ENCODE assay signal across 8 mouse cellular contexts in the genomic region with DNA sequence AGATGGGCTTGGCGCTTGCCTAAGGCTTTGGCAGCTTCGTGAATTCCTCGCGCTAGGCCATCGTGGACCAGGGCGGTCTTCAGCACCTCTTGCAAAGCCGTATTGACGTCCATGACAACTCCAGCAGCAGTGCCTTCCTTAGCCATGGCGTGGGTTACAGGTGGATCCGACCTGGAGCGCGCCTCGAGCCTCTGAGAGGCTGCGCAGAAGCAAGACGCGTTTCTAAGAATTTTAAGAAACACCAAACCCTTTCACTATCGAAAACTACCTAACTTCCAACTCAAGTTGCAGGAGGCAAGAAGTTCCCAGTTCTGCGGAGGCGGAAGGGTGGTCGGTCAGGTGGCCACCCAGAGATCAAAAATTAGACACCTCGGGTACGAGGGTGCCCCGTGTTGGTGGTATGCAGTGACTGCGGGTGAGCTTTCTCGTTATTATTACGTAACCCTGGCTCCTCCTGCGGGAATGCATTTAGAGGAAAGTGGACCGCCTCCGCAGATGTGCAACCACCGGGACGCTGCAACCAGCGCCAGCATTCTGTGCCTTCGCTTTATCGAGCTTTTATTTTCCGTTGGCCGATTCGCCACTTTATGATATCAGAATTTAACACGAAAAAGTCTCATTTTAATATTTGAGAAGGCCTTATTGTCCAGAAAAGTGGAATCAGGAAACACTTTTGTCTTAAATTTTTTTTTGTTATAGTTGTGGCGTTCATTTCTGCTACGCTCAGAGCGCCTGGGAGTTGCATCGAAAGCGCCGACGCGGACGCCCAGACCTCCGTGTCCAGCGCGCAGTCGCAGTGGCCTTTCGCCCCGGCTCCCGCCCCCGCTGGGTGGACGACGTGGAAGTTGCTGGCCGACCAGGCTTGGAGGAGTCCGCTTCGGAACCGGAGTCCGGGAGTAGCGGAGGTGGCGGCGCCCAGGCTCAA. TPM values are rescaled to one million over a fixed set of nuclear protein-coding genes. Genes with fewer than 3 reads are reported as not detected.
DNase-seq lines count a peak whose midpoint lies in the region; ATAC-seq lines count a peak whose summit lies in the region.

A gene (plus strand): TSS at position 288 of the 925 bp plus-strand sequence.

- peak within 1 kb of the TSS; percentile 97 for H3K9ac ChIP-seq in hindbrain, embryonic 16.5 days (ENCODE audit: low read depth, low read length)

- no peaks in the 10 kb centered on the region for H3K9me3 ChIP-seq in hindbrain, embryonic 16.5 days (ENCODE audit: control insufficient read depth, low read length)

- peaks cover 11% of the 10 kb centered on the region for H3K4me1 ChIP-seq in hindbrain, embryonic 16.5 days (ENCODE audit: control insufficient read depth, insufficient read depth, low read depth, low read length)

- peak within 1 kb of the TSS; percentile 60 for H3K27ac ChIP-seq in hindbrain, embryonic 16.5 days (ENCODE audit: low read depth, low read length)
- H3K27ac ChIP-seq in macrophage, result peak within 1 kb of the TSS; percentile 91

- peak; percentile 97 for ATAC-seq in hindbrain, embryonic 16.5 days

- under 1% methylated on average over 65 of the region's 65 CpGs for WGBS in hindbrain, embryonic 16.5 days
- WGBS in macrophage (ENCODE audit: missing documents), result under 1% methylated on average over 64 of the region's 65 CpGs

- no peaks in the 10 kb centered on the region for H3K36me3 ChIP-seq in hindbrain, embryonic 16.5 days (ENCODE audit: control insufficient read depth, insufficient read depth, low read length)
- H3K36me3 ChIP-seq in macrophage (ENCODE audit: inconsistent target), result 0 out of 2 replicates have a peak, but pooled peaks cover 4% of the 10 kb centered on the region

- peaks cover 45% of the 10 kb centered on the region for H3K79me2 ChIP-seq in macrophage (ENCODE audit: inconsistent target)

- H3K4me2 ChIP-seq in hindbrain, embryonic 16.5 days (ENCODE audit: low read length), result peak within 1 kb of the TSS; percentile 94

- H3K27me3 ChIP-seq in hindbrain, embryonic 16.5 days (replicated peaks; ENCODE audit: control insufficient read depth, insufficient read depth, low read length), result no peaks in the 10 kb centered on the region

- DNase-seq in T-cell, adult 2 months (ENCODE audit: low spot score), result peak; percentile 82
- DNase-seq in cerebellum, postnatal 36 days, result peak; percentile 94 to 95
- DNase-seq in gastrocnemius, adult 18-20 months (ENCODE audit: low spot score), result peak; percentile 94
- DNase-seq in left cerebral cortex, adult 18-20 months (ENCODE audit: low spot score in 2 of 2), result peak; percentile 92 to 93
- DNase-seq in right cerebral cortex, adult 18-20 months, result peak; percentile 93
- DNase-seq in urinary bladder, postnatal 10 days (ENCODE audit: low spot score), result peak; percentile 73

- peak within 1 kb of the TSS; percentile 100 for H3K4me3 ChIP-seq in hindbrain, embryonic 16.5 days (ENCODE audit: low read length)
- peak within 1 kb of the TSS; percentile 97 for H3K4me3 ChIP-seq in macrophage (ENCODE audit: inconsistent target)

RNA-seq across cellular contexts. Expression of the gene that starts here (rescaled TPM):
- total RNA-seq in gastrocnemius, adult 18-20 months (2021), result 10 to 100 TPM; 88.1 to 93.1 TPM
- 157 and 166 TPM in 2 replicates for polyA plus RNA-seq in hindbrain, embryonic 16.5 days (2015; fragmentation: Nextera tagmentation; extraction: Ambion mirVana)
- 100 to 1,000 TPM; 143 to 144 TPM for total RNA-seq in left cerebral cortex, adult 18-20 months (2021)
- 10 to 100 TPM in 13 of 26 experiments, 1 to 10 TPM in 13; 2.9 to 28.4 (median 10.9) TPM for total RNA-seq in macrophage (2018; cell fraction: chromatin; rRNA removed)
- 100 to 1,000 TPM in 11 of 26 experiments, 10 to 100 TPM in 15; 80.3 to 114 (median 97.3) TPM for total RNA-seq in macrophage (2018; cell fraction: cytosol; rRNA removed)
- total RNA-seq in macrophage (2018; cell fraction: nucleus; rRNA removed), result 10 to 100 TPM; 14.6 to 59.3 (median 30.5) TPM
- polyA plus RNA-seq in macrophage (2018), result 107 to 119 TPM (median 109 TPM) in 3 replicates

Comparison
In these comparisons a context has a peak if more than half of its experiments do, and no peak if none do; other contexts are left out.
1. Peak in every context shown above with its lines: DNase-seq, ATAC-seq, H3K4me3 ChIP-seq and H3K27ac ChIP-seq.